ENCODE assay signal across 8 mouse cellular contexts in genomic region chr2:32608778-32609435, GRCm38 (mm10). TPM values are rescaled to one million over a fixed set of nuclear protein-coding genes. Genes with fewer than 3 reads are reported as not detected.
A peak's percentile ranks its signal among the peaks of the same experiment; 100 is the strongest.
DNase-seq lines count a peak whose midpoint lies in the region; ATAC-seq and TF ChIP-seq lines count a peak whose summit lies in the region.

No protein-coding gene starts in this region.

- H3K4me3 ChIP-seq in lung, embryonic 15.5 days: peak overlapping the region; percentile 80
- H3K4me3 ChIP-seq in limb, embryonic 14.5 days (replicated peaks; ENCODE audit: low read length): peak overlapping the region; percentile 82
- peak overlapping the region; percentile 70 for H3K4me3 ChIP-seq in stomach, embryonic 15.5 days (replicated peaks)

- peak overlapping the region; percentile 38 for H3K9ac ChIP-seq in lung, embryonic 15.5 days
- H3K9ac ChIP-seq in limb, embryonic 14.5 days (ENCODE audit: low read depth, low read length, severe bottlenecking): no peak overlapping the region
- no peak overlapping the region for H3K9ac ChIP-seq in stomach, embryonic 15.5 days

- peaks cover 3% of the 10 kb centered on the region; the same call in 1 of the 2 replicates for H3K36me3 ChIP-seq in lung, embryonic 15.5 days
- H3K36me3 ChIP-seq in limb, embryonic 14.5 days (ENCODE audit: control insufficient read depth, insufficient read depth, low read length): peaks cover 13% of the 10 kb centered on the region
- H3K36me3 ChIP-seq in stomach, embryonic 15.5 days: peaks cover 5% of the 10 kb centered on the region; the same call in 1 of the 2 replicates

- DNase-seq in lung, postnatal 14 days: no peak
- DNase-seq in limb, embryonic 14.5 days (ENCODE audit: low spot score): no peak
- DNase-seq in adrenal gland, postnatal 14 days: no peak
- DNase-seq in left cerebral cortex, adult 8-10 months (ENCODE audit: low spot score in 2 of 2): no peak
- no peak for DNase-seq in left cerebral cortex, postnatal 10 days (ENCODE audit: extremely low spot score in 1 of 2, low spot score in 2 of 2)

- no peaks in the 10 kb centered on the region for H3K9me3 ChIP-seq in lung, embryonic 15.5 days
- H3K9me3 ChIP-seq in limb, embryonic 14.5 days (ENCODE audit: control insufficient read depth, low read length): no peaks in the 10 kb centered on the region
- H3K9me3 ChIP-seq in stomach, embryonic 15.5 days: no peaks in the 10 kb centered on the region

- peaks cover 42% of the 10 kb centered on the region for H3K4me1 ChIP-seq in lung, embryonic 15.5 days
- H3K4me1 ChIP-seq in limb, embryonic 14.5 days (ENCODE audit: control insufficient read depth, insufficient read depth, low read length): peaks cover 22% of the 10 kb centered on the region
- H3K4me1 ChIP-seq in stomach, embryonic 15.5 days: peaks cover 33% of the 10 kb centered on the region

- no peak for TF ChIP-seq POLR2A in limb, embryonic 14.5 days (IDR thresholded peaks at IDR 0.05; ENCODE audit: borderline replicate concordance, extremely low read depth, insufficient read depth, insufficient read length)

- H3K27ac ChIP-seq in lung, embryonic 15.5 days: peak overlapping the region; percentile 67; the same call in 1 of the 2 replicates
- H3K27ac ChIP-seq in limb, embryonic 14.5 days (replicated peaks; ENCODE audit: low read depth, low read length): peak overlapping the region; percentile 53; the same call in 1 of the 2 replicates
- H3K27ac ChIP-seq in stomach, embryonic 15.5 days: peak overlapping the region; percentile 46

- ATAC-seq in lung, embryonic 15.5 days (ENCODE audit: borderline replicate concordance, extremely low read depth, low FRiP score, low TSS enrichment): no peak
- ATAC-seq in erythroblast, adult 5-6 weeks (replicated peaks; ENCODE audit: low FRiP score, poor library complexity, severe bottlenecking): peak; percentile 6
- no peak for ATAC-seq in limb, embryonic 14.5 days (ENCODE audit: low FRiP score, low read depth)
- no peak for ATAC-seq in stomach, embryonic 15.5 days (ENCODE audit: insufficient read depth, low FRiP score, low read depth)

- H3K27me3 ChIP-seq in lung, embryonic 15.5 days: no peaks in the 10 kb centered on the region
- no peaks in the 10 kb centered on the region for H3K27me3 ChIP-seq in limb, embryonic 14.5 days (ENCODE audit: control insufficient read depth, insufficient read depth, low read length)
- H3K27me3 ChIP-seq in stomach, embryonic 15.5 days (replicated peaks): 0 out of 2 replicates have a peak, but pooled peaks cover 2% of the 10 kb centered on the region

- WGBS in lung, embryonic 15.5 days: 50% methylated on average over 18 of the region's 18 CpGs
- 46% methylated on average over 18 of the region's 18 CpGs for WGBS in limb, embryonic 14.5 days
- WGBS in stomach, embryonic 15.5 days: 51% methylated on average over 18 of the region's 18 CpGs

- peak overlapping the region; percentile 90 for H3K4me2 ChIP-seq in lung, embryonic 15.5 days
- peak overlapping the region; percentile 79 for H3K4me2 ChIP-seq in limb, embryonic 14.5 days (replicated peaks; ENCODE audit: low read depth, low read length, severe bottlenecking)
- H3K4me2 ChIP-seq in stomach, embryonic 15.5 days: peak overlapping the region; percentile 91

- intact Hi-C loops in left cerebral cortex, postnatal 10 days (cut with DNase I): no loop called here

RNA-seq across cellular contexts. Expression of gene St6galnac6, which starts 9.4 kb away (rescaled TPM):
- polyA plus RNA-seq in lung, embryonic 15.5 days (2015; fragmentation: Nextera tagmentation; extraction: Ambion mirVana): 25.0 and 26.2 TPM in 2 replicates
- 0.77 and 3.3 TPM in 2 replicates for total RNA-seq in erythroblast, adult 5-6 weeks (2015; ENCODE audit: low replicate concordance)
- 2.1 and 2.5 TPM in 2 replicates for total RNA-seq in erythroblast, adult 5-6 weeks (2017; ENCODE audit: low replicate concordance)
- polyA plus RNA-seq in limb, embryonic 14.5 days (2012; rRNA removed): 39.2 and 52.9 TPM in 2 replicates
- polyA plus RNA-seq in limb, embryonic 14.5 days (2014; fragmentation: Nextera tagmentation; extraction: Ambion mirVana): 10.7 and 11.7 TPM in 2 replicates
- polyA plus RNA-seq in stomach, embryonic 15.5 days (2015; fragmentation: Nextera tagmentation; extraction: Ambion mirVana): 17.4 and 19.7 TPM in 2 replicates
- 54.1 and 56.5 TPM in 2 replicates for total RNA-seq in adrenal gland, postnatal 14 days (2021)
- 100 to 1,000 TPM; 110 to 142 (median 119) TPM for total RNA-seq in left cerebral cortex, adult 8-10 months (2022)
- total RNA-seq in left cerebral cortex, postnatal 10 days (2021): 100 to 1,000 TPM; 122 to 127 TPM

RNA-seq across cellular contexts. Expression of gene Ak1, which starts 12.7 kb away (rescaled TPM):
- polyA plus RNA-seq in lung, embryonic 15.5 days (2015; fragmentation: Nextera tagmentation; extraction: Ambion mirVana): 53.6 and 60.6 TPM in 2 replicates
- total RNA-seq in erythroblast, adult 5-6 weeks (2015; ENCODE audit: low replicate concordance): not detected in 2 replicates
- not detected in 2 replicates for total RNA-seq in erythroblast, adult 5-6 weeks (2017; ENCODE audit: low replicate concordance)
- 25.5 and 26.7 TPM in 2 replicates for polyA plus RNA-seq in limb, embryonic 14.5 days (2012; rRNA removed)
- 44.1 and 56.2 TPM in 2 replicates for polyA plus RNA-seq in limb, embryonic 14.5 days (2014; fragmentation: Nextera tagmentation; extraction: Ambion mirVana)
- 21.8 and 22.1 TPM in 2 replicates for polyA plus RNA-seq in stomach, embryonic 15.5 days (2015; fragmentation: Nextera tagmentation; extraction: Ambion mirVana)
- total RNA-seq in adrenal gland, postnatal 14 days (2021): 53.2 and 61.4 TPM in 2 replicates
- total RNA-seq in left cerebral cortex, adult 8-10 months (2022): 100 to 1,000 TPM; 143 to 158 (median 151) TPM
- total RNA-seq in left cerebral cortex, postnatal 10 days (2021): 100 to 1,000 TPM; 156 TPM

RNA-seq across cellular contexts. Expression of gene St6galnac4, which starts 22.0 kb away (rescaled TPM):
- 25.9 and 26.1 TPM in 2 replicates for polyA plus RNA-seq in lung, embryonic 15.5 days (2015; fragmentation: Nextera tagmentation; extraction: Ambion mirVana)
- total RNA-seq in erythroblast, adult 5-6 weeks (2015; ENCODE audit: low replicate concordance): 8.8 and 9.4 TPM in 2 replicates
- total RNA-seq in erythroblast, adult 5-6 weeks (2017; ENCODE audit: low replicate concordance): 3.8 and 4.9 TPM in 2 replicates
- polyA plus RNA-seq in limb, embryonic 14.5 days (2012; rRNA removed): 31.8 and 44.9 TPM in 2 replicates
- 33.3 and 33.9 TPM in 2 replicates for polyA plus RNA-seq in limb, embryonic 14.5 days (2014; fragmentation: Nextera tagmentation; extraction: Ambion mirVana)
- 18.3 and 20.3 TPM in 2 replicates for polyA plus RNA-seq in stomach, embryonic 15.5 days (2015; fragmentation: Nextera tagmentation; extraction: Ambion mirVana)
- 12.0 and 13.5 TPM in 2 replicates for total RNA-seq in adrenal gland, postnatal 14 days (2021)
- total RNA-seq in left cerebral cortex, adult 8-10 months (2022): 10 to 100 TPM; 33.9 to 36.5 (median 34.8) TPM
- total RNA-seq in left cerebral cortex, postnatal 10 days (2021): 10 to 100 TPM; 32.3 to 32.6 TPM

RNA-seq across cellular contexts. Expression of gene 9430097D07Rik, which starts 33.4 kb away (rescaled TPM):
- 0.29 TPM in 1 of 2 replicates, not detected in the other for polyA plus RNA-seq in lung, embryonic 15.5 days (2015; fragmentation: Nextera tagmentation; extraction: Ambion mirVana)
- total RNA-seq in erythroblast, adult 5-6 weeks (2015; ENCODE audit: low replicate concordance): not detected in 2 replicates
- not detected in 2 replicates for total RNA-seq in erythroblast, adult 5-6 weeks (2017; ENCODE audit: low replicate concordance)
- polyA plus RNA-seq in limb, embryonic 14.5 days (2012; rRNA removed): 0.09 TPM in 1 of 2 replicates, not detected in the other
- polyA plus RNA-seq in limb, embryonic 14.5 days (2014; fragmentation: Nextera tagmentation; extraction: Ambion mirVana): 0.17 TPM in 1 of 2 replicates, not detected in the other
- 0.09 and 0.12 TPM in 2 replicates for polyA plus RNA-seq in stomach, embryonic 15.5 days (2015; fragmentation: Nextera tagmentation; extraction: Ambion mirVana)
- not detected in 2 replicates for total RNA-seq in adrenal gland, postnatal 14 days (2021)
- total RNA-seq in left cerebral cortex, adult 8-10 months (2022): 1 to 10 TPM in 2 of 4 experiments, under 1 TPM in 2; 0.84 to 2.4 (median 1.1) TPM
- 1 to 10 TPM in 1 of 2 experiments, under 1 TPM in 1; 0.81 to 1.2 TPM for total RNA-seq in left cerebral cortex, postnatal 10 days (2021)

RNA-seq across cellular contexts. Expression of gene Pip5kl1, which starts 34.3 kb away (rescaled TPM):
- polyA plus RNA-seq in lung, embryonic 15.5 days (2015; fragmentation: Nextera tagmentation; extraction: Ambion mirVana): 0.30 and 0.39 TPM in 2 replicates
- not detected in 2 replicates for total RNA-seq in erythroblast, adult 5-6 weeks (2015; ENCODE audit: low replicate concordance)
- 1.9 TPM in 1 of 2 replicates, not detected in the other for total RNA-seq in erythroblast, adult 5-6 weeks (2017; ENCODE audit: low replicate concordance)
- 1.9 and 3.1 TPM in 2 replicates for polyA plus RNA-seq in limb, embryonic 14.5 days (2012; rRNA removed)
- polyA plus RNA-seq in limb, embryonic 14.5 days (2014; fragmentation: Nextera tagmentation; extraction: Ambion mirVana): 0.43 and 1.3 TPM in 2 replicates
- polyA plus RNA-seq in stomach, embryonic 15.5 days (2015; fragmentation: Nextera tagmentation; extraction: Ambion mirVana): 0.36 and 0.61 TPM in 2 replicates
- total RNA-seq in adrenal gland, postnatal 14 days (2021): 0.23 TPM in 1 of 2 replicates, not detected in the other
- 10 to 100 TPM in 2 of 4 experiments, 1 to 10 TPM in 2; 9.3 to 11.0 (median 10.0) TPM for total RNA-seq in left cerebral cortex, adult 8-10 months (2022)
- 10 to 100 TPM; 13.5 to 13.6 TPM for total RNA-seq in left cerebral cortex, postnatal 10 days (2021)

Comparison
In these comparisons a context has a peak if more than half of its experiments do, and no peak if none do; other contexts are left out.
1. RNA of gene St6galnac6, which starts 9.4 kb away (total RNA-seq): 122 to 127 TPM in left cerebral cortex, postnatal 10 days, 110 to 142 TPM in left cerebral cortex, adult 8-10 months and 54.1 to 56.5 TPM in adrenal gland, postnatal 14 days; 0.77 to 3.3 TPM in erythroblast, adult 5-6 weeks; every median in the first group is over 10 times any median in the second.
2. RNA of gene Ak1, which starts 12.7 kb away (total RNA-seq): 156 TPM in left cerebral cortex, postnatal 10 days, 143 to 158 TPM in left cerebral cortex, adult 8-10 months and 53.2 to 61.4 TPM in adrenal gland, postnatal 14 days; not detected in erythroblast, adult 5-6 weeks; every median in the first group is over 10 times any median in the second.
3. Peak in every context shown above with its lines, with median percentiles within 50 percentile points of each other: H3K27ac ChIP-seq, H3K4me2 ChIP-seq and H3K4me3 ChIP-seq.